Mouse (Mus musculus): ENCODE data around the gene Trappc10.

DNA sequence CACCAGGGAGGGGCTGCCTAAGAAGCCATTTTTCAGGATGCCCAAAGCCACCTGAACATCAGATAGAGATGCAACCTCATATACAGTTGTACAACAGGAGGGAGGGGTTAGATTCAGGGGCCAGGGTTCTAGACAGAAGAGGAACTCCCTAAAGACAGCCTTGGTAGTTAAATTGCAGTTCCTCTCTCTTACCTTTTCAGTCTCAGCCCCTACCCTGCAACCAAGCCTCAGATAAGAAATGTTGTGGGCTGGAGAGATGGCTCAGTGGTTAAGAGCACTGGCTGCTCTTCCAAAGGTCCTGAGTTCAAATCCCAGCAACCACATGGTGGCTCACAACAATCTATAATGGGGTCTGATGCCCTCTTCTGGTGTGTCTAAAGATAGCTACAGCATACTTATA is 76.7 kb downstream of the Trappc10 start:
- no peak for TF ChIP-seq CTCF (IDR thresholded peaks at IDR 0.05; ENCODE audit: control insufficient read depth, insufficient read depth, insufficient read length)
- no peak for TF ChIP-seq MAX (IDR thresholded peaks at IDR 0.05)
- TF ChIP-seq MYOD1 (IDR thresholded peaks at IDR 0.05; ENCODE audit: control insufficient read depth, insufficient read length, low read depth) = no peak
